Mouse (Mus musculus) MEL (cell line): Measurements from ENCODE around the gene Zfp740. TPM values are rescaled to one million over a fixed set of nuclear protein-coding genes. Genes with fewer than 3 reads are reported as not detected.

Experiments used
- DNase-seq: peaks from one replicate; pipeline ENCODE4 v3.0.0; 2011; ENCODE audit warnings: low read depth, low spot score
- H3K27ac ChIP-seq: 2 replicates; pipeline ENCODE4 v1.5.1; 2012; ENCODE audit warnings: low read depth, mild to moderate bottlenecking, control low read depth, low read length, moderate library complexity; ENCODE audit not compliant: control insufficient read depth
- H3K27me3 ChIP-seq, 2 experiments: fragments of 150-350 bp in 1 of 2; sonication (generic) in 1 of 2; 2 replicates each; pipeline ENCODE4 v1.6.1; 2012; ENCODE audit warnings: low read length in 2 of 2, mild to moderate bottlenecking in 2 of 2, improper control_type of control experiment in 1 of 2, moderate library complexity in 1 of 2; ENCODE audit not compliant: insufficient read depth in 2 of 2, control insufficient read depth in 1 of 2
- H3K36me3 ChIP-seq, 2 experiments: 2 replicates each; pipeline ENCODE4 v1.6.1; 2012 to 2014; ENCODE audit warnings: low read length in 2 of 2, improper control_type of control experiment in 1 of 2, inconsistent platforms in 1 of 2, mild to moderate bottlenecking in 1 of 2; ENCODE audit not compliant: insufficient read depth in 2 of 2, control insufficient read depth in 1 of 2
- H3K4me1 ChIP-seq, 2 experiments: fragments of 150-350 bp in 1 of 2; sonication (generic) in 1 of 2; 2 replicates each; pipeline ENCODE4 v1.6.1; 2012; ENCODE audit warnings: low read length in 2 of 2, improper control_type of control experiment in 1 of 2, mild to moderate bottlenecking in 1 of 2; ENCODE audit not compliant: insufficient read depth in 2 of 2, control insufficient read depth in 1 of 2
- H3K4me3 ChIP-seq, 2 experiments: fragments of 150-350 bp in 1 of 2; sonication (generic) in 1 of 2; 2 replicates each; pipeline ENCODE4 v1.5.1; 2012; ENCODE audit warnings: low read depth in 2 of 2, low read length in 2 of 2, mild to moderate bottlenecking in 2 of 2, moderate library complexity in 2 of 2, control low read depth in 1 of 2, improper control_type of control experiment in 1 of 2; ENCODE audit not compliant: control insufficient read depth in 1 of 2, insufficient read depth in 1 of 2
- H3K79me2 ChIP-seq: 2 replicates; pipeline ENCODE4 v1.6.1; 2012; ENCODE audit warnings: mild to moderate bottlenecking, low read length, moderate library complexity; ENCODE audit not compliant: control insufficient read depth, poor library complexity, insufficient read depth
- H3K9ac ChIP-seq: 2 replicates; pipeline ENCODE4 v1.6.1; 2012; ENCODE audit warnings: low read depth, mild to moderate bottlenecking, control low read depth, low read length, moderate library complexity; ENCODE audit not compliant: control insufficient read depth, poor library complexity, severe bottlenecking
- H3K9me3 ChIP-seq: fragments of 150-350 bp; sonication (generic); replicated peaks from 2 replicates; pipeline ENCODE4 v1.6.1; 2012; ENCODE audit warnings: mild to moderate bottlenecking, low read length, improper control_type of control experiment, moderate library complexity; ENCODE audit not compliant: insufficient read depth
- BHLHE40 ChIP-seq: IDR thresholded peaks from 2 replicates; pipeline ENCODE4 v1.6.1; 2012; ENCODE audit warnings: low read depth, mild to moderate bottlenecking, inconsistent platforms, low read length, improper control_type of control experiment, borderline replicate concordance
- CHD1 ChIP-seq: IDR thresholded peaks from 2 replicates; pipeline ENCODE4 v1.6.1; 2012; ENCODE audit warnings: low read depth, mild to moderate bottlenecking, inconsistent platforms, low read length, improper control_type of control experiment
- CHD2 ChIP-seq: IDR thresholded peaks from 2 replicates; pipeline ENCODE4 v1.6.1; 2011; ENCODE audit warnings: low read length, improper control_type of control experiment
- E2F4 ChIP-seq: IDR thresholded peaks from 2 replicates; pipeline ENCODE4 v1.6.1; 2011; ENCODE audit warnings: low read depth, low read length, improper control_type of control experiment, borderline replicate concordance
- ELF1 ChIP-seq: IDR thresholded peaks from 2 replicates; pipeline ENCODE4 v1.6.1; 2014; ENCODE audit warnings: low read depth, mild to moderate bottlenecking, inconsistent platforms, low read length, improper control_type of control experiment, moderate library complexity
- HCFC1 ChIP-seq: IDR thresholded peaks from 2 replicates; pipeline ENCODE4 v1.6.1; 2012; ENCODE audit warnings: low read depth, mild to moderate bottlenecking, inconsistent platforms, low read length, improper control_type of control experiment, moderate library complexity
- JUND ChIP-seq: IDR thresholded peaks from 2 replicates; pipeline ENCODE4 v1.6.1; 2011; ENCODE audit warnings: low read depth, mild to moderate bottlenecking, improper control_type of control experiment, low read length
- MAFK ChIP-seq: IDR thresholded peaks from 2 replicates; pipeline ENCODE4 v1.6.1; 2011; ENCODE audit warnings: low read depth, mild to moderate bottlenecking, low read length, improper control_type of control experiment, borderline replicate concordance
- MAZ ChIP-seq: IDR thresholded peaks from 2 replicates; pipeline ENCODE4 v1.6.1; 2012; ENCODE audit warnings: low read depth, mild to moderate bottlenecking, inconsistent platforms, low read length, improper control_type of control experiment
- MXI1 ChIP-seq: IDR thresholded peaks from 2 replicates; pipeline ENCODE4 v1.6.1; 2011; ENCODE audit warnings: mild to moderate bottlenecking, low read depth, low read length, improper control_type of control experiment
- NRF1 ChIP-seq: IDR thresholded peaks from 2 replicates; pipeline ENCODE4 v1.6.1; 2014; ENCODE audit warnings: low read depth, mild to moderate bottlenecking, inconsistent platforms, low read length, improper control_type of control experiment, moderate library complexity; ENCODE audit not compliant: poor library complexity, insufficient read depth, severe bottlenecking
- POLR2A ChIP-seq, 2 experiments: IDR thresholded peaks; 2 replicates each; pipeline ENCODE4 v1.6.1; 2011 to 2012; ENCODE audit warnings: low read length in 2 of 2, mild to moderate bottlenecking in 2 of 2, control low read depth in 1 of 2, improper control_type of control experiment in 1 of 2, low read depth in 1 of 2, moderate library complexity in 1 of 2; ENCODE audit not compliant: control insufficient read depth in 1 of 2, insufficient read depth in 1 of 2, poor library complexity in 1 of 2
- POLR2AphosphoS5 ChIP-seq: IDR thresholded peaks from 2 replicates; pipeline ENCODE4 v1.6.1; 2012; ENCODE audit warnings: low read depth, borderline replicate concordance, mild to moderate bottlenecking, inconsistent platforms, low read length, moderate library complexity, mixed read lengths
- RAD21 ChIP-seq: IDR thresholded peaks from 2 replicates; pipeline ENCODE4 v1.6.1; 2011; ENCODE audit warnings: mild to moderate bottlenecking, low read depth, low read length, improper control_type of control experiment
- RCOR1 ChIP-seq: IDR thresholded peaks from 2 replicates; pipeline ENCODE4 v1.6.1; 2012; ENCODE audit warnings: low read depth, mild to moderate bottlenecking, inconsistent platforms, low read length, improper control_type of control experiment
- SMC3 ChIP-seq: IDR thresholded peaks from 2 replicates; pipeline ENCODE4 v1.6.1; 2011; ENCODE audit warnings: low read depth, low read length, improper control_type of control experiment
- TAL1 ChIP-seq: IDR thresholded peaks from 2 replicates; pipeline ENCODE4 v1.6.1; 2012; ENCODE audit warnings: mild to moderate bottlenecking, inconsistent platforms, low read length, moderate library complexity, mixed read lengths
- UBTF ChIP-seq: IDR thresholded peaks from 2 replicates; pipeline ENCODE4 v1.6.1; 2012; ENCODE audit warnings: low read depth, mild to moderate bottlenecking, inconsistent platforms, low read length, improper control_type of control experiment, moderate library complexity, borderline replicate concordance; ENCODE audit not compliant: insufficient read depth
- USF1 ChIP-seq: IDR thresholded peaks from 2 replicates; pipeline ENCODE4 v1.6.1; 2014; ENCODE audit warnings: low read depth, mild to moderate bottlenecking, inconsistent platforms, low read length, improper control_type of control experiment, moderate library complexity
- USF2 ChIP-seq, 2 experiments: IDR thresholded peaks; 2 replicates each; pipeline ENCODE4 v1.6.1; 2011 to 2012; ENCODE audit warnings: improper control_type of control experiment in 2 of 2, low read length in 2 of 2, borderline replicate concordance in 1 of 2, inconsistent platforms in 1 of 2, low read depth in 1 of 2, mild to moderate bottlenecking in 1 of 2; ENCODE audit not compliant: insufficient read depth in 1 of 2
- polyA plus RNA-seq, 2 experiments: library from polyadenylated mRNA; stranded (reverse) in 1 of 2; unstranded in 1 of 2; fragments of >175 nt in 1 of 2; fragments of >200 nt in 1 of 2; gene quantifications; 2 replicates each; pipeline versions ENCODE4 v1.2.1 to v1.2.4; 2012; ENCODE audit warnings: low replicate concordance in 2 of 2, low read depth in 1 of 2; ENCODE audit not compliant: insufficient read length in 2 of 2, insufficient read depth in 1 of 2, missing spikeins in 1 of 2
- total RNA-seq: library from RNA; depleted of rRNA; stranded (reverse); fragments of 300-350 nt; gene quantifications from 2 replicates; pipeline ENCODE4 v1.2.3, GENCODE M21; 2012

Zfp740 gene
- total and polyA plus RNA-seq, 3 experiments: 39.9 to 50.1 TPM; not detected in 1

DNA sequence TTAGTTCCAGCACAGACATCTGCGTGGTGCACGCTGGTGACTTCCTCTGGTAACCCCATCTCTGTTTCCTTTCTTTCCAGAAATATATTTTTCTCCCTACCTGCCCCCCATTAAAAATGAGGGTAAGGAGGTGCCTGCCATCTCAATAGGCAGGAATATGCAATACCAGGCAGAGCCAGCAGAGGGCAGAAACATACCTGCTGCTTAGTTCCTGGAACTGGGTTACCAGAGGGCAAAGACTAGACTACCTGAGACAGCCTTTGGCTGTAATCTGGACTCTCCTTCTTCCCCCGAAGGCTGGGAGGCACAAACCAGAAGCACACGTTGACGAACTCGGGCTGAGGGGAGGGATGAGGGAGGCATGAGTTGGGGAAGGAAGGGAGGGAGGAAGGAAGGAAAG, 24.8 kb upstream of the Zfp740 start (continued):
- no peak for TF ChIP-seq POLR2AphosphoS5

DNA sequence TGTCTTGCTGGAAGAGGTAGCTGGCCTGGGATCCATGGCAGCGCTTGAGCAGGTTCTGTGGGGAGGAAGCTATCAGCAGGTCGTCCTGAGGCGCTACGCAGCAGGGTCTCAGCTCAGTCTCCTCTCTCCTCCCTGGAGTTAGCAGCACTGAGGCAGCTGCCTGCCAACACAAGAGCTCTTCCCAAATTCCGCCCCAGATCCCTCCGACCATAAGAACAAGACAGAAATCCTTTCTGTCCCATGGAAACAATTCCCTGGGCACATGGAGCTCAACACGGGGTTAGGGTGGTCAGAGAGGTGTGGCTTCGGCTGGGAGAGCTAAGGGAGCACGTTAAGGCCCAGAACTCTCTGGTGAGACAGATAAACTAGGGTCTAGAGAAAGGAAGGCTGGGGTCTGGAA, 23.9 kb upstream of the Zfp740 start:
- Histone ChIP-seq H3K36me3 (peaks cover 0 to 8% of the 10 kb centered on the region in 2 experiments; a peak in 2 of 4 replicates), H3K4me1 (peaks cover 4 to 17% of the 10 kb centered on the region in 2 experiments; a peak in 3 of 4 replicates), H3K9ac (no peak overlapping the region)
- TF ChIP-seq UBTF: no peak
- no peak for TF ChIP-seq CHD2
- TF ChIP-seq MAZ: no peak
- TF ChIP-seq RCOR1: no peak
- TF ChIP-seq, all 39 proteins: peak for 0
- H3K9me3 ChIP-seq: no peaks in the 10 kb centered on the region
- no peak for DNase-seq
- no peaks in the 10 kb centered on the region for H3K79me2 ChIP-seq
- H3K4me3 ChIP-seq: no peak overlapping the region
- H3K27me3 ChIP-seq: no peaks in the 10 kb centered on the region
- no peak overlapping the region for H3K27ac ChIP-seq

- DNase-seq: no peak
- Histone ChIP-seq H3K27ac (no peak overlapping the region), H3K79me2 (no peaks in the 10 kb centered on the region), H3K4me1 (peaks cover 4 to 17% of the 10 kb centered on the region in 2 experiments; a peak in 3 of 4 replicates), H3K27me3 (no peaks in the 10 kb centered on the region), H3K4me3 (no peak overlapping the region), H3K9ac (no peak overlapping the region), H3K9me3 (no peaks in the 10 kb centered on the region), H3K36me3 (peaks cover 0 to 8% of the 10 kb centered on the region in 2 experiments; a peak in 2 of 4 replicates)
- TF ChIP-seq NRF1 (no peak), TAL1 (no peak), MAZ (no peak), CHD1 (no peak), USF2 (IDR thresholded peaks at IDR 0.05; ENCODE audit: borderline replicate concordance in 1 of 2, insufficient read depth in 1 of 2, low read depth in 1 of 2, low read length in 2 of 2) (no peak), RCOR1 (no peak), ELF1 (no peak), USF1 (no peak), HCFC1 (no peak), POLR2AphosphoS5 (no peak), SMC3 (no peak), BHLHE40 (no peak), CHD2 (no peak), MAFK (no peak), MXI1 (no peak), POLR2A (IDR thresholded peaks at IDR 0.05; ENCODE audit: control insufficient read depth in 1 of 2, insufficient read depth in 1 of 2, low read depth in 1 of 2, low read length in 2 of 2, poor library complexity in 1 of 2) (no peak), RAD21 (no peak), E2F4 (no peak), JUND (no peak)
These were observed 23.1 kb upstream of the Zfp740 start for GRCm38 (mm10) chr15:102179924-102180323.
